Comparison of ENCODE assay signal across 8 mouse cellular contexts in genomic region chr6:113306322-113306985, GRCm38 (mm10). TPM values are rescaled to one million over a fixed set of nuclear protein-coding genes. Genes with fewer than 3 reads are reported as not detected.
A peak's percentile ranks its signal among the peaks of the same experiment; 100 is the strongest.
DNase-seq lines count a peak whose midpoint lies in the region; ATAC-seq and TF ChIP-seq lines count a peak whose summit lies in the region.

No protein-coding gene starts in this region.

- H3K9me3 ChIP-seq in G1E (replicated peaks) = no peaks in the 10 kb centered on the region
- H3K9me3 ChIP-seq in forebrain, embryonic 16.5 days (ENCODE audit: control insufficient read depth, low read length) = no peaks in the 10 kb centered on the region
- no peaks in the 10 kb centered on the region for H3K9me3 ChIP-seq in lung, embryonic 14.5 days (ENCODE audit: low read depth, low read length)

- peaks cover 57% of the 10 kb centered on the region for H3K4me1 ChIP-seq in G1E (ENCODE audit: insufficient read depth, low read depth, low read length)
- peaks cover 21% of the 10 kb centered on the region for H3K4me1 ChIP-seq in forebrain, embryonic 16.5 days (replicated peaks; ENCODE audit: control insufficient read depth, insufficient read depth, low read length)
- peaks cover 4% of the 10 kb centered on the region; the same call in 1 of the 2 replicates for H3K4me1 ChIP-seq in lung, embryonic 14.5 days (ENCODE audit: insufficient read depth)
- peaks cover 10% of the 10 kb centered on the region for H3K4me1 ChIP-seq in olfactory bulb, adult 2 months (ENCODE audit: control insufficient read depth, insufficient read depth, low read length)
- peaks cover 8% of the 10 kb centered on the region for H3K4me1 ChIP-seq in thymus, adult 2 months (replicated peaks; ENCODE audit: control insufficient read depth, insufficient read depth, low read length)

- no peak for TF ChIP-seq CTCF in G1E (IDR thresholded peaks at IDR 0.05; ENCODE audit: low read depth, low read length)
- TF ChIP-seq CTCF in layer of hippocampus, adult 2 months (conservative IDR thresholded peaks at IDR 0.05) = no peak
- TF ChIP-seq CTCF in lung, embryonic 14.5 days (IDR thresholded peaks at IDR 0.05; ENCODE audit: low read depth) = peak; percentile 9; the same call in 1 of the 2 replicates
- no peak for TF ChIP-seq CTCF in olfactory bulb, adult 2 months (IDR thresholded peaks at IDR 0.05; ENCODE audit: insufficient read depth, low read depth, low read length)
- peak; percentile 66 for TF ChIP-seq CTCF in thymus, adult 2 months (IDR thresholded peaks at IDR 0.05; ENCODE audit: borderline replicate concordance, control insufficient read depth, extremely low read depth, insufficient read depth, low read length, poor library complexity)

- peak; percentile 97 for DNase-seq in G1E (ENCODE audit: low spot score)
- peak; percentile 99 to 100 for DNase-seq in cerebellum, adult 18-20 months
- peak; percentile 99 for DNase-seq in heart, postnatal 36 days
- DNase-seq in layer of hippocampus, adult 2 months (ENCODE audit: low spot score in 2 of 2) = peak; percentile 99 to 100
- DNase-seq in lung, embryonic 14.5 days = peak; percentile 99
- DNase-seq in thymus, adult 2 months = peak; percentile 99

- peak overlapping the region; percentile 87 for H3K4me2 ChIP-seq in forebrain, embryonic 16.5 days (ENCODE audit: low read length)
- peak overlapping the region; percentile 74 for H3K4me2 ChIP-seq in lung, embryonic 14.5 days

- H3K9ac ChIP-seq in forebrain, embryonic 16.5 days (replicated peaks; ENCODE audit: low read depth, low read length) = peak overlapping the region; percentile 84
- peak overlapping the region; percentile 97 for H3K9ac ChIP-seq in lung, embryonic 14.5 days

- under 1% methylated on average over 47 of the region's 50 CpGs for WGBS in forebrain, embryonic 16.5 days
- WGBS in lung, embryonic 14.5 days = under 1% methylated on average over 50 of the region's 50 CpGs
- under 1% methylated on average over 50 of the region's 50 CpGs for WGBS in olfactory bulb, adult 2 months
- WGBS in thymus, adult 2 months = under 1% methylated on average over 49 of the region's 50 CpGs

- peak overlapping the region; percentile 97 for H3K27ac ChIP-seq in forebrain, embryonic 16.5 days (ENCODE audit: low read length)
- H3K27ac ChIP-seq in layer of hippocampus, adult 2 months = peak overlapping the region; percentile 100
- peak overlapping the region; percentile 99 for H3K27ac ChIP-seq in lung, embryonic 14.5 days (ENCODE audit: low read depth)
- peak overlapping the region; percentile 97 for H3K27ac ChIP-seq in olfactory bulb, adult 2 months (ENCODE audit: insufficient read depth, low read depth, low read length)
- peak overlapping the region; percentile 88 for H3K27ac ChIP-seq in thymus, adult 2 months (ENCODE audit: control insufficient read depth, insufficient read depth, low read length)

- peak overlapping the region; percentile 84 for H3K4me3 ChIP-seq in G1E (ENCODE audit: low read depth, low read length)
- H3K4me3 ChIP-seq in forebrain, embryonic 16.5 days (replicated peaks; ENCODE audit: low read length) = peak overlapping the region; percentile 88
- peak overlapping the region; percentile 100 for H3K4me3 ChIP-seq in layer of hippocampus, adult 2 months
- peak overlapping the region; percentile 94 for H3K4me3 ChIP-seq in lung, embryonic 14.5 days (ENCODE audit: low read depth, low read length)
- H3K4me3 ChIP-seq in olfactory bulb, adult 2 months (ENCODE audit: insufficient read depth, low read depth, low read length) = peak overlapping the region; percentile 64
- peak overlapping the region; percentile 74 for H3K4me3 ChIP-seq in thymus, adult 2 months (ENCODE audit: control insufficient read depth, insufficient read depth, low read length)

- peak; percentile 86 for ATAC-seq in G1E (ENCODE audit: extremely low read depth, insufficient number of reproducible peaks, low FRiP score, poor library complexity, severe bottlenecking)
- ATAC-seq in forebrain, embryonic 16.5 days = peak; percentile 97
- ATAC-seq in lung, embryonic 14.5 days (ENCODE audit: insufficient read depth) = peak; percentile 99

- H3K27me3 ChIP-seq in G1E (ENCODE audit: insufficient read depth, low read length) = peaks cover 4% of the 10 kb centered on the region; the same call in 1 of the 2 replicates
- no peaks in the 10 kb centered on the region for H3K27me3 ChIP-seq in forebrain, embryonic 16.5 days (replicated peaks; ENCODE audit: control insufficient read depth, insufficient read depth, low read length)
- no peaks in the 10 kb centered on the region for H3K27me3 ChIP-seq in lung, embryonic 14.5 days (ENCODE audit: insufficient read depth, low read length)
- no peaks in the 10 kb centered on the region for H3K27me3 ChIP-seq in thymus, adult 2 months (ENCODE audit: control insufficient read depth, insufficient read depth, low read length)

- H3K36me3 ChIP-seq in G1E (replicated peaks) = peaks cover 26% of the 10 kb centered on the region
- H3K36me3 ChIP-seq in forebrain, embryonic 16.5 days (ENCODE audit: control insufficient read depth, insufficient read depth) = no peaks in the 10 kb centered on the region
- H3K36me3 ChIP-seq in lung, embryonic 14.5 days (ENCODE audit: insufficient read depth) = peaks cover 19% of the 10 kb centered on the region
- H3K36me3 ChIP-seq in thymus, adult 2 months (ENCODE audit: control insufficient read depth, insufficient read depth, low read length) = peaks cover 10% of the 10 kb centered on the region

- TF ChIP-seq POLR2A in olfactory bulb, adult 2 months (IDR thresholded peaks at IDR 0.05; ENCODE audit: insufficient read depth, low read depth, low read length) = no peak
- peak; percentile 41; the same call in 1 of the 2 replicates for TF ChIP-seq POLR2A in thymus, adult 2 months (IDR thresholded peaks at IDR 0.05; ENCODE audit: control insufficient read depth, extremely low read depth, insufficient read depth, low read length, poor library complexity)

- intact Hi-C loops in heart, postnatal 36 days (cut with DNase I) = loop anchor here (2.0 to 10.0 kb wide), 4 partner anchors 69 to 902 kb away; partner anchors contain the start of genes Mtmr14, Setd5 and Tada3

RNA-seq across cellular contexts. Expression of gene Brpf1, which starts 0.5 kb away (rescaled TPM):
- total RNA-seq in G1E (2014; fragmentation: Nextera tagmentation) (46.5 and 56.0 TPM in 2 replicates), G1E (2017) (26.5 and 26.9 TPM in 2 replicates)
- polyA plus RNA-seq in G1E (2012) = 37.9 and 40.6 TPM in 2 replicates
- 19.9 and 20.3 TPM in 2 replicates for polyA plus RNA-seq in forebrain, embryonic 16.5 days (2015; fragmentation: Nextera tagmentation; extraction: Ambion mirVana)
- total RNA-seq in heart, postnatal 36 days (2021) = 10 to 100 TPM; 14.0 to 16.7 TPM
- 10 to 100 TPM; 41.0 to 43.8 TPM for total RNA-seq in layer of hippocampus, adult 2 months (2021)
- 24.6 and 26.4 TPM in 2 replicates for polyA plus RNA-seq in lung, embryonic 14.5 days (2014; fragmentation: Nextera tagmentation; extraction: Ambion mirVana)
- not detected in 2 replicates for polyA plus RNA-seq in olfactory bulb, adult 2 months (2012; ENCODE audit: insufficient read depth, insufficient read length, low replicate concordance, missing spikeins)
- 65.7 and 66.2 TPM in 2 replicates for polyA plus RNA-seq in thymus, adult 2 months (2012; rRNA removed)

RNA-seq across cellular contexts. Expression of gene Ogg1, which starts 20.3 kb away (rescaled TPM):
- total RNA-seq in G1E (2014; fragmentation: Nextera tagmentation) (30.4 and 56.3 TPM in 2 replicates), G1E (2017) (10.9 and 11.5 TPM in 2 replicates)
- 10.4 and 11.3 TPM in 2 replicates for polyA plus RNA-seq in G1E (2012)
- polyA plus RNA-seq in forebrain, embryonic 16.5 days (2015; fragmentation: Nextera tagmentation; extraction: Ambion mirVana) = 11.3 and 11.9 TPM in 2 replicates
- total RNA-seq in heart, postnatal 36 days (2021) = 1 to 10 TPM; 4.7 to 7.4 TPM
- total RNA-seq in layer of hippocampus, adult 2 months (2021) = 10 to 100 TPM in 1 of 2 experiments, 1 to 10 TPM in 1; 9.1 to 10.6 TPM
- 16.9 and 17.7 TPM in 2 replicates for polyA plus RNA-seq in lung, embryonic 14.5 days (2014; fragmentation: Nextera tagmentation; extraction: Ambion mirVana)
- not detected in 2 replicates for polyA plus RNA-seq in olfactory bulb, adult 2 months (2012; ENCODE audit: insufficient read depth, insufficient read length, low replicate concordance, missing spikeins)
- polyA plus RNA-seq in thymus, adult 2 months (2012; rRNA removed) = 23.1 and 23.4 TPM in 2 replicates

RNA-seq across cellular contexts. Expression of gene Cpne9, which starts 24.3 kb away (rescaled TPM):
- total RNA-seq in G1E (2014; fragmentation: Nextera tagmentation) (0.24 TPM in 1 of 2 replicates, not detected in the other), G1E (2017) (0.11 TPM in 1 of 2 replicates, not detected in the other)
- polyA plus RNA-seq in G1E (2012) = 0.04 TPM in 1 of 2 replicates, not detected in the other
- polyA plus RNA-seq in forebrain, embryonic 16.5 days (2015; fragmentation: Nextera tagmentation; extraction: Ambion mirVana) = 0.32 and 1.4 TPM in 2 replicates
- total RNA-seq in heart, postnatal 36 days (2021) = under 1 TPM in 1 of 2 experiments, not detected in 1; 0.24 TPM
- total RNA-seq in layer of hippocampus, adult 2 months (2021) = 10 to 100 TPM; 24.0 to 24.7 TPM
- not detected in 2 replicates for polyA plus RNA-seq in lung, embryonic 14.5 days (2014; fragmentation: Nextera tagmentation; extraction: Ambion mirVana)
- polyA plus RNA-seq in olfactory bulb, adult 2 months (2012; ENCODE audit: insufficient read depth, insufficient read length, low replicate concordance, missing spikeins) = not detected in 2 replicates
- 0.65 and 1.5 TPM in 2 replicates for polyA plus RNA-seq in thymus, adult 2 months (2012; rRNA removed)

RNA-seq across cellular contexts. Expression of gene Camk1, which starts 37.3 kb away (rescaled TPM):
- total RNA-seq in G1E (2014; fragmentation: Nextera tagmentation) = 0.98 TPM in 1 of 2 replicates, not detected in the other
- 0.82 and 1.2 TPM in 2 replicates for total RNA-seq in G1E (2017)
- polyA plus RNA-seq in G1E (2012) = 0.07 and 0.10 TPM in 2 replicates
- polyA plus RNA-seq in forebrain, embryonic 16.5 days (2015; fragmentation: Nextera tagmentation; extraction: Ambion mirVana) = 78.9 and 99.3 TPM in 2 replicates
- total RNA-seq in heart, postnatal 36 days (2021) = 10 to 100 TPM; 65.3 to 78.4 TPM
- total RNA-seq in layer of hippocampus, adult 2 months (2021) = 10 to 100 TPM; 45.4 to 52.0 TPM
- polyA plus RNA-seq in lung, embryonic 14.5 days (2014; fragmentation: Nextera tagmentation; extraction: Ambion mirVana) = 109 and 110 TPM in 2 replicates
- not detected in 2 replicates for polyA plus RNA-seq in olfactory bulb, adult 2 months (2012; ENCODE audit: insufficient read depth, insufficient read length, low replicate concordance, missing spikeins)
- polyA plus RNA-seq in thymus, adult 2 months (2012; rRNA removed) = 12.6 and 18.3 TPM in 2 replicates

Comparison
In these comparisons a context has a peak if more than half of its experiments do, and no peak if none do; other contexts are left out.
1. Peak in every context shown above with its lines: DNase-seq, ATAC-seq, H3K4me3 ChIP-seq and H3K27ac ChIP-seq.
2. CTCF ChIP-seq: peak in lung, embryonic 14.5 days (single experiment) and thymus, adult 2 months (single experiment); none in G1E (single experiment), layer of hippocampus, adult 2 months (single experiment) and olfactory bulb, adult 2 months (single experiment).
3. RNA of gene Brpf1, which starts 0.5 kb away (polyA plus RNA-seq): 65.7 to 66.2 TPM in thymus, adult 2 months, 37.9 to 40.6 TPM in G1E, 24.6 to 26.4 TPM in lung, embryonic 14.5 days and 19.9 to 20.3 TPM in forebrain, embryonic 16.5 days; not detected in olfactory bulb, adult 2 months; every median in the first group is over 10 times any median in the second.
4. RNA of gene Ogg1, which starts 20.3 kb away (polyA plus RNA-seq): 23.1 to 23.4 TPM in thymus, adult 2 months, 16.9 to 17.7 TPM in lung, embryonic 14.5 days, 11.3 to 11.9 TPM in forebrain, embryonic 16.5 days and 10.4 to 11.3 TPM in G1E; not detected in olfactory bulb, adult 2 months; every median in the first group is over 10 times any median in the second.